Mouse (Mus musculus) kidney, adult 9 months (tissue): Measurements from ENCODE around the gene Gm10518.
"Not testable (repeated sequence)": the region's sequence is repeated elsewhere in the genome, so short reads cannot be mapped to it uniquely, and the experiment has no call there.

Experiments used
- DNase-seq: peaks from one replicate; pipeline ENCODE4 v3.0.0; 2022

The Gm10518 gene

GRCm38 (mm10) chr1:179802610-179803512, at the start of gene Gm10518:
Gm10518 (plus strand) TSS chr1:179803376.
- peak; percentile 70 for DNase-seq

- no peak for DNase-seq
Observed at GRCm38 (mm10) chr1:179756477-179756876, 46.7 kb upstream of the Gm10518 start.

- no peak for DNase-seq
Observed at GRCm38 (mm10) chr1:179760086-179760485, 43.1 kb upstream of the Gm10518 start.

- no peak for DNase-seq
Observed at GRCm38 (mm10) chr1:179760553-179760952, 42.6 kb upstream of the Gm10518 start.

- DNase-seq, result no peak
Observed at GRCm38 (mm10) chr1:179776831-179777230, 26.3 kb upstream of the Gm10518 start.

GRCm38 (mm10) chr1:179784098-179784497, 19.1 kb upstream of the Gm10518 start:
- no peak for DNase-seq

GRCm38 (mm10) chr1:179785502-179785901, 17.7 kb upstream of the Gm10518 start:
- no peak for DNase-seq

- DNase-seq, result no peak
Observed at GRCm38 (mm10) chr1:179787281-179787680, 15.9 kb upstream of the Gm10518 start.

GRCm38 (mm10) chr1:179798794-179799193, 4.4 kb upstream of the Gm10518 start:
- DNase-seq, result no peak

GRCm38 (mm10) chr1:179803513-179804139, 450 bp downstream of the Gm10518 start, which contains the start of gene Ahctf1:
Ahctf1 (minus strand) TSS chr1:179803680.
- DNase-seq, result peak; percentile 99

GRCm38 (mm10) chr1:179804140-179804881, 1.1 kb downstream of the Gm10518 start:
- DNase-seq, result peak; percentile 56

GRCm38 (mm10) chr1:179805751-179806150, 2.6 kb downstream of the Gm10518 start:
- peak; percentile 79 for DNase-seq

GRCm38 (mm10) chr1:179807468-179807867, 4.3 kb downstream of the Gm10518 start:
- DNase-seq, result no peak

GRCm38 (mm10) chr1:179808300-179808699, 5.1 kb downstream of the Gm10518 start:
- no peak for DNase-seq

- DNase-seq, result no peak
Observed at GRCm38 (mm10) chr1:179813385-179813784, 10.2 kb downstream of the Gm10518 start.

- no peak for DNase-seq
Observed at GRCm38 (mm10) chr1:179814616-179815015, 11.4 kb downstream of the Gm10518 start.

GRCm38 (mm10) chr1:179818490-179819278, 15.5 kb downstream of the Gm10518 start:
- DNase-seq, result not testable (repeated sequence)

GRCm38 (mm10) chr1:179824549-179824948, 21.4 kb downstream of the Gm10518 start:
- DNase-seq, result no peak

GRCm38 (mm10) chr1:179828051-179828450, 24.9 kb downstream of the Gm10518 start:
- DNase-seq, result no peak

GRCm38 (mm10) chr1:179828900-179829299, 25.7 kb downstream of the Gm10518 start:
- DNase-seq, result no peak

- no peak for DNase-seq
Observed at GRCm38 (mm10) chr1:179832710-179833240, 29.6 kb downstream of the Gm10518 start.

GRCm38 (mm10) chr1:179833596-179833995, 30.4 kb downstream of the Gm10518 start:
- no peak for DNase-seq
